Mouse (Mus musculus): ENCODE measurements at regions not wholly inside any gene's neighbourhood (a gene's known extent, or its start where the extent isn't known, plus 50 kb on each side); places are given as distances from the start of the nearest gene placed in this dataset.

DNA sequence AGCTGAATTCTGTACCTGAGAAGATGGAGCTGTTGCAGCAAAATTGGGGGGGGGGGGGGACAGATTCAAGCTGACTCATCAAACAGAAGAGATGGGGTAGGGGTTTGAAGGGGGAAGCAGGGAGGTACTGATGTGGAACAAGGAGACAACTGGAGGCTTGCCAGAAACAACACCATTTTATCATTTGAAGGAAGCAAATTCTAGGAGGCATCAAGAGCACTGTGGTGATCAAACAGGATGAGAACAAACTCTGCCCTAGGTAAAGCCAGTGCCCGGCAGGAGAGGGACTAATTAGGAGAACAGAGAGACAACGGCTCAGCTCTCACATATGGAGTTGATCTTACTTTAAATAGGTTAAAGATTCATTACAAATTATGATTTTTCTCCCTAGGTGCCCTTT lies 315.9 kb upstream of the Tbc1d5 start:
- Histone ChIP-seq H3K27ac (no peak overlapping the region), H3K4me3 (ENCODE audit: inconsistent target) (no peak overlapping the region), H3K36me3 (ENCODE audit: inconsistent target) (no peaks in the 10 kb centered on the region), H3K79me2 (ENCODE audit: inconsistent target) (no peaks in the 10 kb centered on the region)
- WGBS (ENCODE audit: missing documents): 92% methylated on average over 2 of the region's 2 CpGs

DNA sequence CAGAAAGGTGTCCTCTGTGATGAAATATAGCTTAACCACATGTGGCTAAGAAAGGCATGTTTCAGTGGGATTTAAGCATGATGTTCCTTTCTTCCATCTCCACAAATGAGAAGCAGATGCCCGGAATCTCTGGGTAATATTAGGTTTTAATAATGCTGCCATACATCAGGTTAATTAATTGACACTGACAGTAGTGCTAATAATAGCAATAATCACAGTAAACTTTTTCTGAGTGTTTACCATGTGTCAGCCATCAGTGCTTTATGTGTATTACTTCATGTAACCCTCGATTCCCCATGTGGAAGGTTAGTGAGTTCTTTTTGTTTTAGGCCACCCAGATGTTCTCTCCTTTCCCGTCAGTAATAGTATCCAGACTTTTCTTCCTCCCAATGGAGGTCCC lies 310.2 kb upstream of the Tbc1d5 start:
- Histone ChIP-seq H3K79me2 (ENCODE audit: inconsistent target) (no peaks in the 10 kb centered on the region), H3K36me3 (ENCODE audit: inconsistent target) (no peaks in the 10 kb centered on the region), H3K27ac (no peak overlapping the region), H3K4me3 (ENCODE audit: inconsistent target) (no peak overlapping the region)
- WGBS (ENCODE audit: missing documents): 89% methylated on average over 3 of the region's 3 CpGs

DNA sequence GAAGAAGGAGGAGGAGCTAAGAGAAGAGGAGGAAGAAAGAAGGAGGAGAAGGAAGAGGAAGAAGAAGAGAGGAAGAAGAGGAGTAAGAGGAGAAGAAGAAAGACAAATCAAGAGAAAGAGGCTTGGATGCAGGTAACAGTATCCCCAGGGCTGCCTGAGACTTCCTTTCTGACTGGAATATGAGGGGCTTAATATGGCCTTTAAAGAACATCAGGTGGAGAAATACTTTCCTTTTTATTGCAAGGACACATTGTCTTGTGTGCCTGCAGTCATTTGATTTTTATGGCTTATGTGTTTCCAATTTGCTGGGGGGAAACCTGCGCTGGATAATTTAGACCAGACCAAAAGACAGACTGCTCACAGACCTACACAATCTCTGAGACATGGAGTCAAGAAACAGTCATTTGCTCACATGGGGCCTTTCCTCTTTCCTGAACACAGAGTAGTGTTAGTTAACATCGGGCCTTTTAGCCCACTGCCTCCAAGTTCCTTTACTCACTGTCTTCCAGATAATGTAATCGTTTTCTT lies 308.8 kb upstream of the Tbc1d5 start:
- Histone ChIP-seq H3K27ac (no peak overlapping the region), H3K36me3 (ENCODE audit: inconsistent target) (no peaks in the 10 kb centered on the region), H3K4me3 (ENCODE audit: inconsistent target) (no peak overlapping the region), H3K79me2 (ENCODE audit: inconsistent target) (no peaks in the 10 kb centered on the region)
- 81% methylated on average over 3 of the region's 3 CpGs for WGBS (ENCODE audit: missing documents)

DNA sequence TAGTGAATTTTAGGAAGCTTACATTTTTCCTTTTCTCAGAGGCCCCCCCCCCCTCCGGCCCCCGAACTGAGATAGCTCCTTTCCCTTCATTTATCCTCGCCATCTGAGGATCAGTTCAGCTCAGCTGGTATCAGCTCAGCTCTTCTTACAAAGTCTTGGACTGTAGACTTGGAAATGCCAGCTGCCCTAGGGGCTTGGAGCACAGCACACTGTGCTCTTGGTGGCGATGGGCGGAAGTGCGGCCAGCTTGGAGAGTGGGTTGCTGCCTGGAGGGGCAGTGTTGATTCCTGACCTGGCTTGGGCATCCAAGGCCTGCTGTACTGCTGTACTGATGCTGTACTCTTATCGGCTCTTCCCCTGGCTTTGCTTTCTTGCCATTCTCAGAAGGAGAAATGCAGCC lies 298.7 kb upstream of the Tbc1d5 start:
- no peaks in the 10 kb centered on the region for H3K79me2 ChIP-seq (ENCODE audit: inconsistent target)
- no peak overlapping the region for H3K4me3 ChIP-seq (ENCODE audit: inconsistent target)
- H3K36me3 ChIP-seq (ENCODE audit: inconsistent target): no peaks in the 10 kb centered on the region
- 0 out of 2 replicates have a peak overlapping the region, but pooled peaks have one; percentile 0 for H3K27ac ChIP-seq
- WGBS (ENCODE audit: missing documents): 93% methylated on average over 7 of the region's 7 CpGs

DNA sequence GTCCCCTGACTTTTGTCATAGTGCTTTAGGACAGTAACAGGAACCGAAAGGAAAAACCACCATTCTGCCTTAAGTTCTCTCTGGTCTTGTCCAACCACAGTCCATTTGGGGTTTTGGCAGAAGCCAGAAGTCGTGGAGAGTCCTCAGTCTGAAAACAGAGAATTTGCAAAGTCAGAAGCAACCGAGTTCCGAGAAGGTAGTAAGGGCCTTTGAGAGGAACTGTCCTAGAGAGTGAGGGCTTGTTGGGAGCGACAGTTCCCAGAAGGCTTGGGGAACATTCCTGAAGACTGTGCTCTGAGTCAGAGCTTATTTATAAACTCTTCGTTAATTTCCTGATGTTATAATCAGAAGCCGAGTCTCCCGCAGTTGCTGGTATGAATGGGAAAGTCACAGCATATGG lies 298.3 kb upstream of the Tbc1d5 start:
- Histone ChIP-seq H3K4me3 (ENCODE audit: inconsistent target) (no peak overlapping the region), H3K36me3 (ENCODE audit: inconsistent target) (no peaks in the 10 kb centered on the region), H3K79me2 (ENCODE audit: inconsistent target) (no peaks in the 10 kb centered on the region), H3K27ac (no peak overlapping the region)
- WGBS (ENCODE audit: missing documents): 68% methylated on average over 8 of the region's 8 CpGs

DNA sequence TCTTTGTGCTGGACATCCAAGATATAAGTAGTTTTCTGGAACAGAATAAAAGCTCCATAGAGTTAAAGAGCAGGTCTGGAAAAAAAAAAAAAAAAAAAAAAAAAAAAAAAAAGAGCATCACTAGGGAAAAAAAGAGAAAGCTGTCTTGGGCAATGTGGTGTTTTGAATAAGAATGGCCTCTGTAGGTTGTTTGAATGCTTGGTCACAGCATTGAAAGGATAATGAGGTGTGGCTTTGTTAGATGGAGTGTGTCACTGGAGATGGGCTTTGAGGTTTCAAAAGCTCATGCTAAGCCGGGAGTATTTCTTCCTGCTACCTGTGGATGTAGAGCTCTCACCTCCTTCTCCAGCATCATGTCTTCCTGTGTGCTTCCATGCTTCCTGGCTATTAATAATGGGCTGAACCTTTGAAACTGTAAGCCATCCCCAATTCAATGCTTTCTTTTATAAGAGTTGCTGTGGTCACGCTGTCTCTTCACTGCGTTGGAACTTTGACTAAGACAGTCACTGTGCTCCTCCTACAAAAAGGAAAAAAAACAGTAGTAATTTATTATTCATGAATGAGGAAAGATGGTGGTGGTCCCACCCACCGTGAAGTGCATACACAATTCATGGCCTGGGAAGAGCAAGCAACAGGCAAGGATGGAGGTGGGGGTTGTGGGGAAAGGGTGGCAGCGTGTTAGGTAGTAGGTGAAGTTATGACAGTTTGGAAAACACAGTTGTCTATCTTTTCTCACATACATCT lies 283.2 kb upstream of the Tbc1d5 start:
- Histone ChIP-seq H3K79me2 (ENCODE audit: inconsistent target) (no peaks in the 10 kb centered on the region), H3K4me3 (ENCODE audit: inconsistent target) (no peak overlapping the region), H3K27ac (no peak overlapping the region), H3K36me3 (ENCODE audit: inconsistent target) (no peaks in the 10 kb centered on the region)
- WGBS (ENCODE audit: missing documents): 95% methylated on average over 5 of the region's 5 CpGs

DNA sequence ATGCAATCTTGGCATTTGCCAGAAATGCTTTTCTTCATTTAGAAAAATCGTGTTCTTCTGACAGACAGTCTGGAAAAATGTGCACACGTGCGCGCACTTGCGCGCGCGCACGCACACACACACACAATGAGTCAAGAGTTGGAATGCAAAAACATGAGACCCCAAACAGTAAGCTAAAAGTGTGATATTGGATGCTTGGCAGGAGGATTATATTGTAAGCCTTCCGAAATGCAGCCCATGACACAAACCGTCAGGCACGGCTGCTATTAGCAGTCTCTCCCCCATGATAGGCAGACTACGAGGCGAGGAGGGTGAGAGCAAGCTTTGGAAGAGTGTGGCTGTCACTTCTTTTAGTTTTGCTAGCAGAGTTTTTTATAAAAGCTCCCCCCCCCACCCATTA lies 282.1 kb upstream of the Tbc1d5 start:
- Histone ChIP-seq H3K4me3 (ENCODE audit: inconsistent target) (no peak overlapping the region), H3K27ac (no peak overlapping the region), H3K79me2 (ENCODE audit: inconsistent target) (no peaks in the 10 kb centered on the region), H3K36me3 (ENCODE audit: inconsistent target) (no peaks in the 10 kb centered on the region)
- WGBS (ENCODE audit: missing documents): 91% methylated on average over 14 of the region's 14 CpGs

DNA sequence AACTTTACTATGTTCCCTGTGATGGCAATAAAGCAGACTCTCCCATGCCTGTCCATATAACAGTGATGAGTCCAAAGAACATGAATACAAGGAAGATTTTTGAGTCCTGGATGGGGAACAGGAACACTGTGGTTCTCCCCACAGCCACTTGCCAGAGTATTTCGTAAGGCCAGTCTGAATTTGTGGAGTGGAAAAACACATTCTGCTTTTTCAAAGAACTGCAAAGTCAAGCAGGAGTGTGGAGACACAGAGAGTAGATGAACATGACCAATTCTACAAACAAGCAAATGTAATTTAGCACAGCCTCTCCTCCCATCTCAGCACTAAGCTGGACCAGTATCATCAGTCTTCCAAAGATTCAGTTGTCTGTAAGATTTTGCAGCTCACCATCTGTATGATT lies 280.0 kb upstream of the Tbc1d5 start:
- no peak overlapping the region for H3K4me3 ChIP-seq (ENCODE audit: inconsistent target)
- 35% methylated on average over 1 of the region's 1 CpGs for WGBS (ENCODE audit: missing documents)
- H3K27ac ChIP-seq: no peak overlapping the region
- no peaks in the 10 kb centered on the region for H3K36me3 ChIP-seq (ENCODE audit: inconsistent target)
- no peaks in the 10 kb centered on the region for H3K79me2 ChIP-seq (ENCODE audit: inconsistent target)

DNA sequence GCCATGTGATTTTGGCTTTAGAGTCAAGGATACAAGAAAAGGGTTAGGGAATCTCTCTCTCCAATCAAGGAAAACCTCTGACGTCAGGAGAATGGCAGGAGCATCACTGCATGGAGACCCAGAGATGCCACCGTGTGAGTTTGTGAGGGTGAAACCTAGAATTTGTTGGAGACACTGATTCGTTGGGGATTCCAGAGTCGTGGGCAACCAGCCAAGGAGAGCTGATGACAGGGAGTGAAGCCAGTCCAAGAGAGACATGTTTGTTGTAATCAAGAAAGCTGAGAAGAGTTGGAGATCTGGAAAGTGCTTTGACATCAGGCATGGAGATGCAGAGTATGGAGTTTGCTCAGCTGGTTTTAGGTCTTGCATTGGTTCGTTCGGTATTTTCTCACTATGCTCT lies 236.6 kb upstream of the Tbc1d5 start:
- Histone ChIP-seq H3K4me3 (ENCODE audit: inconsistent target) (no peak overlapping the region), H3K27ac (no peak overlapping the region), H3K36me3 (ENCODE audit: inconsistent target) (no peaks in the 10 kb centered on the region), H3K79me2 (ENCODE audit: inconsistent target) (no peaks in the 10 kb centered on the region)
- 96% methylated on average over 6 of the region's 6 CpGs for WGBS (ENCODE audit: missing documents)

DNA sequence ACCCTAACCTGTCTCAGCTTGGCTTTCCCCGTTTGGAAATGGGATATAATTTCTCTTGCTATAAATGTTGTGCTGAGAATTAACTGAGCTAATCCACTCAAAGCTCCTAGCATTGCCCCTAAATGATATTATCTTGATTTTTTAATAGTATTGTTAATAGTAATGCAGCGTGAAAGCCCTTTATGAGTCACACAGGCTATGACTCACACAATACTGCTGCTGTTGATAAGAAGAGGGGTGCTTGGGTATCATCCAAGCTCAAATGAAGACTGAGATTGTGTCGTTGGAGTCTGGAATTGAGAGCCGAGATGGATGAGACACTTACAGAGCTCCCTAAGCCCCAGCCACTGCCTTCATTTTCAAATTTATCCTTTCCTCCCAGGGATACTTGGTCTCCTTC lies 235.2 kb upstream of the Tbc1d5 start:
- Histone ChIP-seq H3K4me3 (ENCODE audit: inconsistent target) (no peak overlapping the region), H3K79me2 (ENCODE audit: inconsistent target) (no peaks in the 10 kb centered on the region), H3K27ac (no peak overlapping the region), H3K36me3 (ENCODE audit: inconsistent target) (no peaks in the 10 kb centered on the region)
- WGBS (ENCODE audit: missing documents): 88% methylated on average over 4 of the region's 4 CpGs

DNA sequence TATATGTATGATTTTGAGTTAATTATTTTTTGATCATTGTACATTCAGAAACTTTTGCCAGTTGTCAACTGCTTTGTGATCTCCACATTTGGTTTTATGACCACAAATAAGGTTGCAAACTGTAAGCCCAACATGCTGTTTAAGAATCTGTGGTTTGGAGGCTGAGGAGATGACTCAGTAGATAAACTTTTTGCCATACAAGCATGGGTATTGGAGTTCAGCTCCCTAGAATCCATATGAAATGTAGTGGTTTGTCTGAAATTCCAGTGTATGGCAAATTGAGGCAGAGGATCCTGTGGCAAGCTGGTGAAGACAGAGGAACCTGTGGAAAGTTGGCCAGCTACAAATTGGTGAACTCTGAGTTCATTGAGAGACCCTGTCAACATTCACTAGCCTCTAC lies 234.6 kb upstream of the Tbc1d5 start:
- H3K4me3 ChIP-seq (ENCODE audit: inconsistent target): no peak overlapping the region
- no peak overlapping the region for H3K27ac ChIP-seq
- H3K36me3 ChIP-seq (ENCODE audit: inconsistent target): no peaks in the 10 kb centered on the region
- H3K79me2 ChIP-seq (ENCODE audit: inconsistent target): no peaks in the 10 kb centered on the region

DNA sequence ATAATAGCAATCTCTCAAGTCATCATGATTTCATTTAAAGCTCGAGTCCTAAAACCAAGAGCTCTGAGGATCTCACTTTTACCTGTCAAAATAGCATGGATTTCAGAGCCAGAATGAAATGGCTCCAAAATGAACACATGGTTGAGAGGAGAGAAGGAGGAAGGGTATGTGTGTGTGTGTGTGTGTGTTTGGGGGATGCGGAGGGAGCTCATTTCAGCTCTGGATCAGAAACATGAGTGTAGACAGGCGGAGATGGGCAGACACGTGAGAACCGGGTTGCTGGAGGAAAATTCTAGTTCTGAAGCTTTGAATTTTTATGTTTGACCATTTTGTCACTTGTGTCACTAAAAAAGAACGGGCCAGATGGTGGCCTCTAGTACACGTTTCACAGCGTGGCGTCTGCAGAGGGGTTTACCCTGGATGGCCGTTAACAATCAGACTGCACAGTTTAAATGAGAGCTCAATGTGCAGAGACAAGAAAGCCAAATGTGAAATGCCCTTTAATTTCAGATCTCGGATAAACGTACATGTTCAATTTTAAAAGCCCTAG lies 232.5 kb upstream of the Tbc1d5 start:
- Histone ChIP-seq H3K27ac (no peak overlapping the region), H3K79me2 (ENCODE audit: inconsistent target) (no peaks in the 10 kb centered on the region), H3K4me3 (ENCODE audit: inconsistent target) (no peak overlapping the region), H3K36me3 (ENCODE audit: inconsistent target) (no peaks in the 10 kb centered on the region)
- WGBS (ENCODE audit: missing documents): 97% methylated on average over 12 of the region's 12 CpGs

DNA sequence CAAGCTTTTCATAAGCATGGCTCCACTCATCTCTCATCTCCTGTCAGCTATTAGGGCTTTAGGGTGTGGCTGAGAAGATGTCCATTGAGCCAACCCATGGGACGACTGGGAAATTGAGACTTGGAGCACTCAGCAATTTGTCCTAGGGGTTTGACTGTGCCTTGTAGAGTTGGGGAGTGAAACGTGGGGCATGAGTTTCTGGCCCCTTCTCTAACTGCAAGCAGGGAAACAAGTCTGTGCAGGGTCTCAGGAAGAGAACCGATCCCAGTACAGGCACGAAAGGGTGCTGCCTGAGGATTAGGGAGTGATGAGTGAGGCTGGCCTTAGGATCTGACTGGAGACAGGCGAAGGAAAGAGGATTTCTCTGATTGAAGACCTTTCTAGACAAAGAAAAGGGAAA lies 229.7 kb upstream of the Tbc1d5 start:
- Histone ChIP-seq H3K79me2 (ENCODE audit: inconsistent target) (no peaks in the 10 kb centered on the region), H3K27ac (peak overlapping the region; percentile 21; the same call in 1 of the 2 replicates), H3K36me3 (ENCODE audit: inconsistent target) (no peaks in the 10 kb centered on the region), H3K4me3 (ENCODE audit: inconsistent target) (no peak overlapping the region)
- WGBS (ENCODE audit: missing documents): 66% methylated on average over 5 of the region's 5 CpGs

DNA sequence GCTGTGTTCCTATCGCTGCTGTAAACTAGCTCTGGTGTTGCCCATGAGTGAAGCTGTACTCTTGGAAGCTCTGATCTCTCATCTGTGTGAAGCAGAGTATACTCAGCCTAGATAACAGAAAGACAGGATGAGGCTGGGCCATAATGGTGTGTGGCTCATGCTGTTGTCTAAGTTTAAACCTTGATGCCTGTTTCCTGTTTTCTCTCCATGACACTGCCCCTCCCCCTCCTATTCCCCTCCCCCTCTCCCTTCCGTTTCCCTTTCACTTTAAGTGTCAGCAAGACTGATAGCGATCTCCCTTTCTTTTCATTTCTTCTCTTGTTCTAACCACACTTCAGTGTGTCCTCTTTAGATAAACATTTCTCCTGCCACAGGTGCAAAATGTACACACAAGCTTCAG lies 229.2 kb upstream of the Tbc1d5 start:
- Histone ChIP-seq H3K79me2 (ENCODE audit: inconsistent target) (no peaks in the 10 kb centered on the region), H3K4me3 (ENCODE audit: inconsistent target) (no peak overlapping the region), H3K36me3 (ENCODE audit: inconsistent target) (no peaks in the 10 kb centered on the region), H3K27ac (peak overlapping the region; percentile 21; the same call in 1 of the 2 replicates)
- 13% methylated on average over 3 of the region's 3 CpGs for WGBS (ENCODE audit: missing documents)

DNA sequence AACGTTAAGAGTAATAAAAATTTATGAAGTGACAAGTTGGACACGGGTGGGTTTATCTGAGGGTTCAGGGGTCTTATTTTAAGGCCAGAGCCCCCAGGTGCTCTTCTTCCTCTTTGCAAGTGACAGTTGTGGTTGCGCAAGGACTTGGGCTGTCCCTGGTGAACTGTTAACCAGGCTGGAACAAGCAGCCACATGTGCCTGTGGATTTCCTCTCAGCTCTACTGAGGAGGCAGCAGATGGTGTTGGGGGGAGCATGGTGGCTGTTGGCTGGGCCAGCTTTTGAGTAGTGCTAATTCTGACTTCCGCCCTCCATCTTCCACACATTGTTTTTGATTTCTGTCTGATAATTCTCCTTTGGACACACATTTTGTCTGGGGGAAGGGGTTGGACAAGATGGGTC lies 227.9 kb upstream of the Tbc1d5 start:
- H3K27ac ChIP-seq: no peak overlapping the region
- WGBS (ENCODE audit: missing documents): 27% methylated on average over 4 of the region's 4 CpGs

DNA sequence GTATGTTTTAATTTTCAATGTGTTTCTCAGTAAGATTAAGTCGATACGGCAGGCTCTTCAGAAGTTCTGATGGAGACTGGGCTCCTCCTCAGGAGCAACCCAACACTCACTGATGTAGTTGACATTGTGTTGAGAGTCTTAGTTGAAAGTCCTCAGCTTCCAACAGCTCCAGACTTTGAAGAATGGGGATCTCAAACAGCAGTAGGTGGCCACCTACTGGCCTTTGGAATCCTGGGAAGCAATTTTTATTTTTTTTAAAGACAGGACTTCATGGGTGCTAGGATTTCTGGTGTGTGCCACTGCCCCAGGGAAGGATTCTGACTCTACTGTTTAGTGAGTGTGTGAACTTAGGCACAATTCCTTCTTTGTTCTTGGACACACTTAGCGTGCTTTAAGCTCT lies 225.9 kb upstream of the Tbc1d5 start:
- H3K4me3 ChIP-seq (ENCODE audit: inconsistent target): no peak overlapping the region
- 79% methylated on average over 3 of the region's 3 CpGs for WGBS (ENCODE audit: missing documents)
- H3K79me2 ChIP-seq (ENCODE audit: inconsistent target): no peaks in the 10 kb centered on the region
- no peaks in the 10 kb centered on the region for H3K36me3 ChIP-seq (ENCODE audit: inconsistent target)
- H3K27ac ChIP-seq: no peak overlapping the region

More for the DNA sequence above, 227.9 kb upstream of the Tbc1d5 start:
- no peak overlapping the region for H3K4me3 ChIP-seq (ENCODE audit: inconsistent target)
- H3K36me3 ChIP-seq (ENCODE audit: inconsistent target): no peaks in the 10 kb centered on the region
- no peaks in the 10 kb centered on the region for H3K79me2 ChIP-seq (ENCODE audit: inconsistent target)

Measured in macrophage (primary cell).